Mouse (Mus musculus) liver, embryonic 16.5 days (tissue): ENCODE measurements around the gene Prorsd1. TPM values are rescaled to one million over a fixed set of nuclear protein-coding genes. Genes with fewer than 3 reads are reported as not detected.
"Not testable (repeated sequence)": the region's sequence is repeated elsewhere in the genome, so short reads cannot be mapped to it uniquely, and the experiment has no call there.

Source experiments
- ATAC-seq: fragments of 200-750 bp; cut with Nextera tagmentation; 2 replicates; pipeline ENCODE4 v1.8.0; 2017; ENCODE audit warnings: low read depth, mild to moderate bottlenecking, moderate number of reproducible peaks, moderate library complexity
- H3K27ac ChIP-seq: fragments of 300-500 bp; sonication (generic); 2 replicates; pipeline ENCODE4 v1.5.1; 2014; ENCODE audit warnings: mild to moderate bottlenecking, low read length
- H3K27me3 ChIP-seq: fragments of 300-500 bp; sonication (generic); 2 replicates; pipeline ENCODE4 v1.6.1; 2014; ENCODE audit warnings: low read depth, low read length, mixed read lengths; ENCODE audit not compliant: control insufficient read depth, insufficient read depth
- H3K36me3 ChIP-seq: fragments of 300-500 bp; sonication (generic); 2 replicates; pipeline ENCODE4 v1.6.1; 2014; ENCODE audit warnings: mild to moderate bottlenecking; ENCODE audit not compliant: control insufficient read depth, insufficient read depth
- H3K4me1 ChIP-seq: fragments of 300-500 bp; sonication (generic); 2 replicates; pipeline ENCODE4 v1.6.1; 2014; ENCODE audit warnings: low read depth, low read length, mixed read lengths; ENCODE audit not compliant: control insufficient read depth
- H3K4me2 ChIP-seq: fragments of 300-500 bp; sonication (generic); 2 replicates; pipeline ENCODE4 v1.6.1; 2014; ENCODE audit warnings: low read depth, low read length, mixed read lengths
- H3K4me3 ChIP-seq: fragments of 300-500 bp; sonication (generic); 2 replicates; pipeline ENCODE4 v1.5.1; 2014; ENCODE audit warnings: low read depth, mild to moderate bottlenecking, low read length
- H3K9ac ChIP-seq: fragments of 300-500 bp; sonication (generic); 2 replicates; pipeline ENCODE4 v1.6.1; 2014; ENCODE audit warnings: low read depth, low read length
- H3K9me3 ChIP-seq: fragments of 300-500 bp; sonication (generic); replicated peaks from 2 replicates; pipeline ENCODE4 v1.6.1; 2016; ENCODE audit warnings: low read length; ENCODE audit not compliant: control insufficient read depth
- WGBS: fragments of 180-500 bp; shearing (Covaris S2); extraction: QIAGEN DNeasy Blood & Tissue Kit; methylation state at CpG from one replicate; pipeline ENCODE4 v1.1.7; 2014; ENCODE audit not compliant: insufficient replicate concordance; 5-methylcytosine and 5-hydroxymethylcytosine counted together
- polyA plus RNA-seq: library from polyadenylated mRNA; unstranded; fragments of >200 nt; fragmentation: Nextera tagmentation; extraction: Ambion mirVana; gene quantifications from 2 replicates; pipeline ENCODE4 v1.2.1, GENCODE M21; 2015

The Prorsd1 gene
- polyA plus RNA-seq, 1 experiment from 2014 or later = 17.1 TPM

DNA sequence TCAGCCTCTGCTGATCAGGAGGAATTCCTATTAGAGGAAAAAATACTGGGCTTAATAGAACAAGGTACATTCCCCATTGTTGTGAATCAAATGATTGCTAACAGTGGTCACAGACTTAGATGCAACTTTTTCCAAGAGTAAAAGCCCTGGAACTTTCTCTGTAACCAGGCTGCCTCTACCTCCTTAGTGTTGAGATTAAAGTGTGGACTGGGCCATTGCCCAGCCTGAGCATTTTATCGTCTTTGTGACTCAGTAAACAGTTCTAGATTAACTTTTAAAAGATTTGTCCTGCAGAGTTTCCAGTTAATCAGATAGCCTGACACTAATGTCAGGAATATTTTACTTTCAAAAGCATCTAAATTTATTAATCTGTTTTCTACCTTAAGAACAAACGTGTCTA lies 31.9 kb upstream of the Prorsd1 start:
- peaks cover 25% of the 10 kb centered on the region for H3K36me3 ChIP-seq
- H3K27ac ChIP-seq = peak overlapping the region; percentile 45
- peak overlapping the region; percentile 91 for H3K4me3 ChIP-seq
- peak overlapping the region; percentile 70 for H3K4me2 ChIP-seq
- no peak for ATAC-seq
- 7% methylated on average over 2 of the region's 2 CpGs for WGBS
- peaks cover 16% of the 10 kb centered on the region for H3K4me1 ChIP-seq
- no peaks in the 10 kb centered on the region for H3K9me3 ChIP-seq
- H3K9ac ChIP-seq = peak overlapping the region; percentile 87
- no peaks in the 10 kb centered on the region for H3K27me3 ChIP-seq

DNA sequence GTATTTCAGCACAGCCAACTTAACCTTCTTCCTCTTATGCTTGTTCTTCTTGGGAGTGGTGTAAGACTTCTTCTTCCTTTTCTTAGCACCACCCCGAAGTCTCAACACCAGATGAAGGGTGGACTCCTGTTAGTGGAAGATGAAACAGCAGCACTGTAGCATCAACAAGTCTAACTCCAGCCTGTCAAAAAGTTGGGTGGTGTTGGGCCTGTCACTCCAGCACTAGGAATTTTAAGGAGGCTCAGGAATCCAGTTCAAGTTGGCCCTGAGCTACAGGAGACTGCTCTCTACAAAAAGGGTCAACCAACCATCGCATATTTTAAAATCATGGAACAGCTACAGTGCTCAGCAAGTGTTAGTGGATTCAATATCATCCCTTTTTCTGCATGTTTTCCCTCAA lies 31.5 kb upstream of the Prorsd1 start:
- not testable (repeated sequence) for ATAC-seq, H3K9me3 ChIP-seq, H3K27me3 ChIP-seq
- H3K4me1 ChIP-seq = peaks cover 16% of the 10 kb centered on the region
- H3K9ac ChIP-seq = peak overlapping the region; percentile 87
- peak overlapping the region; percentile 45 for H3K27ac ChIP-seq
- H3K36me3 ChIP-seq = peaks cover 28% of the 10 kb centered on the region
- H3K4me3 ChIP-seq = peak overlapping the region; percentile 91
- peak overlapping the region; percentile 70 for H3K4me2 ChIP-seq
- WGBS = 59% methylated on average over 2 of the region's 2 CpGs

- H3K4me2 ChIP-seq, ATAC-seq, H3K27me3 ChIP-seq, H3K4me3 ChIP-seq, H3K9me3 ChIP-seq, H3K9ac ChIP-seq, H3K27ac ChIP-seq: not testable (repeated sequence)
- WGBS = 80% methylated on average over 4 of the region's 4 CpGs
- Histone ChIP-seq H3K36me3 (peaks cover 30% of the 10 kb centered on the region), H3K4me1 (peaks cover 16% of the 10 kb centered on the region)
Measured at GRCm38 (mm10) chr11:29545150-29545752, 30.4 kb upstream of the Prorsd1 start.

- Histone ChIP-seq H3K4me1 (peaks cover 16% of the 10 kb centered on the region), H3K27ac (no peak overlapping the region), H3K36me3 (peaks cover 30% of the 10 kb centered on the region), H3K4me2 (no peak overlapping the region), H3K27me3 (no peaks in the 10 kb centered on the region), H3K9ac (no peak overlapping the region), H3K4me3 (no peak overlapping the region), H3K9me3 (no peaks in the 10 kb centered on the region)
- no peak for ATAC-seq
- 80% methylated on average over 3 of the region's 3 CpGs for WGBS
Measured at GRCm38 (mm10) chr11:29544225-29544945, 29.6 kb upstream of the Prorsd1 start.

DNA sequence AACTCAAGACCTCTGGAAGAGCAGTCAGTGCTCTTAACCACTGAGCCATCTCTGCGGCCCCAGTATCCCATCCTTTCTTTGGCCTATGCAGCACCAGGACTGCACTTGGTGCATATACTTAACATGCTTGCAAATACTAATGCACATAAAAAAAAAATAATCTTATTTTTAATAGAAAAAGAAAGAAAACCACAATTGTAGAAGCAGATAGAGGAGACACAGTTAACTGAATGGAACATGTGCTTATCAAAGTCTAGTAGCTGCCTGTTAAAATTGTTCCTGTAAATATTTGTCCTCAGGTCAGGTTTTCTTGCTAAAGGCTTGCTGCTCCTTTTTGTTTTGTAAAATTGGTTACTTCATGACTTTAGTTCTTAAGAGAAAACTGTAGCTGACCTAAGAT lies 23.4 kb upstream of the Prorsd1 start:
- 87% methylated on average over 1 of the region's 1 CpGs for WGBS
- peaks cover 28% of the 10 kb centered on the region for H3K36me3 ChIP-seq
- ATAC-seq = no peak

DNA sequence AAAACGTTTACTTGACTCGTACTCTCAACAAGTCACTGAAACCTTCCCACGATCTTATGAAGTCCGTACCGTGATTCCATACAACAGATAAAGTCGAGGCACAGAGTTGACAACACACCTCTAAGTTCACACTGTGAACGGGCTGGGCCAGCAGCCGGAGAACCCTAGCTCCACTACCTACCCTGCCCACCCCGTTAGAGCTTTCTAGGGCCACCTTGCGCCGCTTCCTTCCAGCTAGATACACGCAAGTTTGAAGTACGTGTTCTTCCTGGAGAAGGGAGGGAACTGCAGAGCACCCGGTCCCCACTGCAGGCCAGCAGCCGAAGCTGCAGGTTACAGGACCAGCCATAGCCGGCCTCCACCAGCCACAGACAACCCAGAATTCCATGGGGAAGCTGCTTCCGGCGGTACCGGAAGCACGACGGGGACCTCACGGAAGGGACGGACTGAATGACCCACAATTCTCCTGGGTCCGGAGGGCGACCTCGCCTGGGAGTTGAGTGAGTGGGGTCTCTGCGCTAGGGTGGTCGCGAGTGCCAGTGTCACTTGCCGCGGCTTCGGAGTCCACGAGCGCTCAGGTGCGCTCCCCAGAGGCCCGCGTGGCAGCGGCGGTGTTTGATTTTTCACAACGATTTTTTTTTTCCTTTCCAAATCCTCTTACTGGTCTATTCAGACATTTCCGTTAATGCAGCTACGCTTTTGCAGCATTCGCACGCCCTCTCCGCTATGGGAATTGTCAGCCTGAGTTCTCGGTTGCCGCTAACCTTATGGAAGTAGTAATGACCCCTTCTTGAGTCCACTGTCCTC lies 11.4 kb upstream of the Prorsd1 start, which contains the start of gene Mtif2:
Gene Mtif2 (plus strand): TSS at position 421 of the 807 bp plus-strand sequence.
- Histone ChIP-seq H3K9me3 (no peaks in the 10 kb centered on the region), H3K4me3 (peak within 1 kb of the TSS; percentile 76), H3K27ac (peak within 1 kb of the TSS; percentile 83), H3K4me1 (peaks cover 3% of the 10 kb centered on the region), H3K9ac (peak within 1 kb of the TSS; percentile 77), H3K27me3 (no peaks in the 10 kb centered on the region), H3K36me3 (peaks cover 3% of the 10 kb centered on the region; the same call in 1 of the 2 replicates), H3K4me2 (peak within 1 kb of the TSS; percentile 76)
- peak; percentile 97 for ATAC-seq
- whole genome bisulfite sequencing = under 1% methylated on average over 47 of the region's 47 CpGs

More for the DNA sequence above, 23.4 kb upstream of the Prorsd1 start:
- H3K9me3 ChIP-seq = no peaks in the 10 kb centered on the region
- no peak overlapping the region for H3K4me3 ChIP-seq
- H3K4me2 ChIP-seq = no peak overlapping the region
- no peaks in the 10 kb centered on the region for H3K4me1 ChIP-seq
- no peak overlapping the region for H3K9ac ChIP-seq
- H3K27ac ChIP-seq = no peak overlapping the region
- H3K27me3 ChIP-seq = no peaks in the 10 kb centered on the region

DNA sequence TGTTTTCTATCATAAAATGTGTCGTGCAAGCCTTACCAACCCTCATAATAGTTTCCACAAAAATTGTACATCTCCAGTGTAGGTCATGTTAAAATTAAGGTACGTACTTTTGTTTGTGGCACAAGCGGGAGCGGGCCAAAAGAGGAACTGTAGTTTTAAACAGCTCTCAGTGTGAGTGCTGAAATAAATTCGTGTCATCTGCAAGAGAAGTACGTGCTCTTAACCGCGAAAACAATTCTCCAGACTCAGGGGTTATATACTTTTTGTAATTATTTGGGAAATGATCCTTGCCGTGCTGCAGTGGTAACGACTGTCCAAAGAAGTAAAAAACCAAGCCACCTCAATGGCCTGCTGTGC lies 530 bp downstream of the Prorsd1 start:
- peaks cover 4% of the 10 kb centered on the region for H3K4me1 ChIP-seq
- H3K36me3 ChIP-seq = peaks cover 5% of the 10 kb centered on the region; the same call in 1 of the 2 replicates
- 6% methylated on average over 10 of the region's 10 CpGs for WGBS
- ATAC-seq = no peak
- H3K4me2 ChIP-seq = peak overlapping the region; percentile 85
- no peaks in the 10 kb centered on the region for H3K9me3 ChIP-seq
- no peaks in the 10 kb centered on the region for H3K27me3 ChIP-seq
- peak overlapping the region; percentile 75 for H3K4me3 ChIP-seq
- H3K9ac ChIP-seq = peak overlapping the region; percentile 72
- peak overlapping the region; percentile 83 for H3K27ac ChIP-seq

DNA sequence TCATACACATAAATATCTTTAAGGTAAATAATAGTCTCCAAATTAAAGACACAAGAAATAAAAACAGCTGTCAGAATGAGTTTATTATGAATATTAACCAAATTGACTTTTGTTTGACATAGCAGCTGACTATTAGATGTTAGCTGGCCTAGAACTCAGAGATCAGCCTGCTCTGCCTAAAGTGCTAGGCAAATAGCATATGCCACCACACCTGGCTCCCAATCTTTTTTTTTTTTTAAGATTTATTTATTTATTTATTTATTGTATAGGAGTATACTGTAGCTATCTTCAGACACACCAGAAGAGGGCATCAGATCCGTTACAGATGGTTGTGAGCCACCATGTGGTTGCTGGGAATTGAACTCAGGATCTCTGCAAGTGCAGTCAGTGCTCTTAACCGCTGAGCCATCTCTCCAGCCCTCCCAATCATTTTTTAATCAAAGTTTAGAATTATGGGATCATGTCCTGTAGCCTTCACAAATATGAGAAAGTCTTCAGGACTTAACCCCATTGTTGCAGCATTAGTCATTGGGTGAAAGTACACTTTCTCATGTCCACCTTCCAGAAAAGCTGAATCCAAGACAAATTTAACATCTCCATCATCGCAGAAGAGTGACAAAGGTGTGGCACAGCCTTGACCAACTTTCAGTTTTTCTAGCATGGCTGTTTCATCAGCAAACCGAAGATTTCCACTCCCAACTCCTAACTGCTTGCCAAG lies 1.9 kb downstream of the Prorsd1 start:
- Histone ChIP-seq H3K36me3 (peaks cover 5% of the 10 kb centered on the region; the same call in 1 of the 2 replicates), H3K4me3 (no peak overlapping the region), H3K9ac (no peak overlapping the region), H3K4me1 (peaks cover 4% of the 10 kb centered on the region), H3K9me3 (no peaks in the 10 kb centered on the region), H3K4me2 (no peak overlapping the region), H3K27ac (no peak overlapping the region), H3K27me3 (no peaks in the 10 kb centered on the region)
- ATAC-seq = no peak
- WGBS = 78% methylated on average over 4 of the region's 4 CpGs
